Mouse (Mus musculus) limb, embryonic 14.5 days (tissue): ENCODE data around the gene Hist1h1t. TPM values are rescaled to one million over a fixed set of nuclear protein-coding genes. Genes with fewer than 3 reads are reported as not detected.
"Not testable (repeated sequence)": the region's sequence is repeated elsewhere in the genome, so short reads cannot be mapped to it uniquely, and the experiment has no call there.

Experiments used
- ATAC-seq: fragments of 200-750 bp; cut with Nextera tagmentation; 2 replicates; pipeline ENCODE4 v1.8.0; 2017; ENCODE audit warnings: low read depth, moderate number of reproducible peaks, moderate TSS enrichment; ENCODE audit not compliant: low FRiP score
- DNase-seq: peaks from one replicate; pipeline ENCODE4 v3.0.0-alpha.2; 2015; ENCODE audit warnings: low spot score
- H3K27ac ChIP-seq: fragments of 300-500 bp; sonication (generic); replicated peaks from 2 replicates; pipeline ENCODE4 v1.5.1; 2014; ENCODE audit warnings: low read depth, mild to moderate bottlenecking, low read length, moderate library complexity, mixed read lengths
- H3K27me3 ChIP-seq: fragments of 300-500 bp; sonication (generic); 2 replicates; pipeline ENCODE4 v1.6.1; 2014; ENCODE audit warnings: low read length, mixed read lengths; ENCODE audit not compliant: control insufficient read depth, insufficient read depth
- H3K36me3 ChIP-seq: fragments of 300-500 bp; sonication (generic); 2 replicates; pipeline ENCODE4 v1.6.1; 2014; ENCODE audit warnings: mild to moderate bottlenecking, low read length, moderate library complexity, mixed read lengths; ENCODE audit not compliant: control insufficient read depth, insufficient read depth
- H3K4me1 ChIP-seq: fragments of 300-500 bp; sonication (generic); 2 replicates; pipeline ENCODE4 v1.6.1; 2014; ENCODE audit warnings: antibody characterized with exemption, low read length, mixed read lengths; ENCODE audit not compliant: control insufficient read depth, insufficient read depth
- H3K4me2 ChIP-seq: fragments of 300-500 bp; sonication (generic); replicated peaks from 2 replicates; pipeline ENCODE4 v1.6.1; 2014; ENCODE audit warnings: low read depth, mild to moderate bottlenecking, low read length, moderate library complexity; ENCODE audit not compliant: severe bottlenecking
- H3K4me3 ChIP-seq: fragments of 300-500 bp; sonication (generic); replicated peaks from 2 replicates; pipeline ENCODE4 v1.5.1; 2014; ENCODE audit warnings: low read length
- H3K9ac ChIP-seq: fragments of 300-500 bp; sonication (generic); 2 replicates; pipeline ENCODE4 v1.6.1; 2014; ENCODE audit warnings: mild to moderate bottlenecking, low read depth, low read length, moderate library complexity; ENCODE audit not compliant: severe bottlenecking
- H3K9me3 ChIP-seq: fragments of 300-500 bp; sonication (generic); 2 replicates; pipeline ENCODE4 v1.6.1; 2016; ENCODE audit warnings: low read length; ENCODE audit not compliant: control insufficient read depth
- POLR2A ChIP-seq: fragments of 200-500 bp; IDR thresholded peaks from 2 replicates; pipeline ENCODE4 v1.8.0; 2012; ENCODE audit warnings: inconsistent platforms, mild to moderate bottlenecking, moderate library complexity, borderline replicate concordance; ENCODE audit not compliant: insufficient read depth, insufficient read length; ENCODE audit errors: extremely low read depth
- WGBS: fragments of 180-500 bp; shearing (Covaris S2); extraction: QIAGEN DNeasy Blood & Tissue Kit; methylation state at CpG from one replicate; pipeline ENCODE4 v1.1.7; 2014; 5-methylcytosine and 5-hydroxymethylcytosine counted together
- polyA plus RNA-seq, 2 experiments: library from polyadenylated mRNA; depleted of rRNA in 1 of 2; stranded (reverse) in 1 of 2; unstranded in 1 of 2; fragments of >200 nt; fragmentation: Nextera tagmentation in 1 of 2; extraction: Ambion mirVana in 1 of 2; gene quantifications; 2 replicates each; pipeline versions ENCODE4 v1.2.1 to v1.2.3; 2012 to 2014

Hist1h1t gene
- polyA plus RNA-seq, 2 experiments = 0.20 to 0.21 TPM

GRCm38 (mm10) chr13:23682947-23683754 is 12.5 kb upstream of the Hist1h1t start:
- peak; percentile 34 for DNase-seq
- Histone ChIP-seq H3K4me1 (peaks cover 18% of the 10 kb centered on the region), H3K27ac (peak overlapping the region; percentile 89), H3K9ac (peak overlapping the region; percentile 54), H3K4me3 (peak overlapping the region; percentile 45), H3K4me2 (peak overlapping the region; percentile 50)
- ATAC-seq = peak; percentile 24
- H3K36me3 ChIP-seq, H3K9me3 ChIP-seq, H3K27me3 ChIP-seq: not testable (repeated sequence)
- 13% methylated on average over 10 of the region's 30 CpGs for WGBS
- 0 out of 2 replicates have a peak, but pooled peaks have one; percentile 19 for TF ChIP-seq POLR2A

- TF ChIP-seq POLR2A = 0 out of 2 replicates have a peak, but pooled peaks have one; percentile 42
Observed at GRCm38 (mm10) chr13:23683755-23684281, 11.8 kb upstream of the Hist1h1t start, which contains the start of the genes Hist1h2ac and Hist1h2bc. Hist1h2ac (minus strand) TSS chr13:23683948. Hist1h2bc (plus strand) TSS chr13:23684199.

GRCm38 (mm10) chr13:23684295-23684945 is 11.2 kb upstream of the Hist1h1t start:
- Histone ChIP-seq H3K4me1 (peaks cover 18% of the 10 kb centered on the region), H3K9ac (peak overlapping the region; percentile 57), H3K27ac (peak overlapping the region; percentile 97), H3K4me3 (peak overlapping the region; percentile 45), H3K4me2 (peak overlapping the region; percentile 52)
- not testable (repeated sequence) for H3K27me3 ChIP-seq, H3K36me3 ChIP-seq, H3K9me3 ChIP-seq
- ATAC-seq (peak; percentile 5; the same call in 1 of the 2 replicates), DNase-seq (peak; percentile 80)
- WGBS = under 1% methylated on average over 8 of the region's 37 CpGs
- TF ChIP-seq POLR2A = peak; percentile 56; the same call in 1 of the 2 replicates

More at GRCm38 (mm10) chr13:23683755-23684281, 11.8 kb upstream of the Hist1h1t start, which contains the start of the genes Hist1h2ac and Hist1h2bc:
- Histone ChIP-seq H3K9me3 (no peaks in the 10 kb centered on the region), H3K4me2 (peak within 1 kb of the TSS; percentile 52), H3K27me3 (no peaks in the 10 kb centered on the region), H3K4me3 (peak within 1 kb of the TSS; percentile 45), H3K4me1 (peaks cover 18% of the 10 kb centered on the region), H3K27ac (peak within 1 kb of the TSS; percentile 97), H3K9ac (peak within 1 kb of the TSS; percentile 57), H3K36me3 (no peaks in the 10 kb centered on the region)
- ATAC-seq (peak; percentile 96), DNase-seq (peak; percentile 100)
- under 1% methylated on average over 21 of the region's 32 CpGs for WGBS

- no peak for TF ChIP-seq POLR2A
- Histone ChIP-seq H3K36me3 (no peaks in the 10 kb centered on the region), H3K9me3 (no peaks in the 10 kb centered on the region), H3K27ac (peak overlapping the region; percentile 97), H3K9ac (peak overlapping the region; percentile 57), H3K27me3 (no peaks in the 10 kb centered on the region), H3K4me3 (peak overlapping the region; percentile 45), H3K4me2 (peak overlapping the region; percentile 52), H3K4me1 (peaks cover 18% of the 10 kb centered on the region)
- DNase-seq (peak; percentile 56), ATAC-seq (no peak)
- 10% methylated on average over 15 of the region's 15 CpGs for WGBS
Observed at GRCm38 (mm10) chr13:23685121-23685861, 10.3 kb upstream of the Hist1h1t start.

GRCm38 (mm10) chr13:23685966-23686365 is 9.6 kb upstream of the Hist1h1t start:
- no peak for TF ChIP-seq POLR2A
- H3K27ac ChIP-seq = peak overlapping the region; percentile 97
- H3K9me3 ChIP-seq = no peaks in the 10 kb centered on the region
- WGBS = 48% methylated on average over 4 of the region's 4 CpGs
- H3K4me2 ChIP-seq = peak overlapping the region; percentile 52
- no peaks in the 10 kb centered on the region for H3K36me3 ChIP-seq
- ATAC-seq (no peak), DNase-seq (peak; percentile 29)
- H3K9ac ChIP-seq = peak overlapping the region; percentile 57
- H3K4me3 ChIP-seq = peak overlapping the region; percentile 45
- H3K4me1 ChIP-seq = peaks cover 18% of the 10 kb centered on the region
- no peaks in the 10 kb centered on the region for H3K27me3 ChIP-seq
